Mouse (Mus musculus) CH12.LX (cell line): ENCODE results near the gene Ttll8. TPM values are rescaled to one million over a fixed set of nuclear protein-coding genes. Genes with fewer than 3 reads are reported as not detected.
A peak's percentile ranks its signal among the peaks of the same experiment; 100 is the strongest.

ENCODE experiments used
- DNase-seq: peaks from one replicate; pipeline ENCODE4 v3.0.0-alpha.2; 2013; ENCODE audit errors: extremely low read depth
- H3K27ac ChIP-seq: 2 replicates; pipeline ENCODE4 v1.5.1; 2012; ENCODE audit warnings: low read depth, mild to moderate bottlenecking, control low read depth, moderate library complexity; ENCODE audit not compliant: insufficient read depth
- H3K27me3 ChIP-seq: replicated peaks from 2 replicates; pipeline ENCODE3; 2012; ENCODE audit warnings: inconsistent platforms
- H3K36me3 ChIP-seq, 2 experiments: replicated peaks in 1 of 2; 2 replicates each; pipeline versions ENCODE3 to v1.6.1; 2012; ENCODE audit warnings: inconsistent platforms in 1 of 2, low read length in 1 of 2, mild to moderate bottlenecking in 1 of 2, mixed read lengths in 1 of 2, moderate library complexity in 1 of 2; ENCODE audit not compliant: control insufficient read depth in 1 of 2, insufficient read depth in 1 of 2
- H3K4me1 ChIP-seq, 2 experiments: 2 replicates each; pipeline ENCODE4 v1.6.1; 2012; ENCODE audit warnings: inconsistent platforms in 1 of 2, moderate library complexity in 1 of 2; ENCODE audit not compliant: insufficient read depth in 2 of 2, control insufficient read depth in 1 of 2
- H3K4me2 ChIP-seq: 2 replicates; pipeline ENCODE4 v1.6.1; 2012; ENCODE audit warnings: low read depth, mild to moderate bottlenecking, control low read depth; ENCODE audit not compliant: poor library complexity, insufficient read depth, severe bottlenecking
- H3K4me3 ChIP-seq, 3 experiments: fragments of 150-350 bp in 1 of 3; sonication (generic) in 1 of 3; replicated peaks in 1 of 3; 2 replicates each; pipeline versions ENCODE3 to v1.5.1; 2011 to 2012; ENCODE audit warnings: low read depth in 2 of 3, low read length in 2 of 3, mild to moderate bottlenecking in 2 of 3, moderate library complexity in 2 of 3, control low read depth in 1 of 3, improper control_type of control experiment in 1 of 3, inconsistent platforms in 1 of 3, mixed read lengths in 1 of 3; ENCODE audit not compliant: poor library complexity in 1 of 3
- H3K79me2 ChIP-seq: replicated peaks from 2 replicates; pipeline ENCODE4 v1.6.1; 2012; ENCODE audit warnings: mild to moderate bottlenecking, moderate library complexity; ENCODE audit not compliant: control insufficient read depth, poor library complexity, insufficient read depth, severe bottlenecking; ENCODE audit errors: extremely low read depth
- H3K9ac ChIP-seq: 2 replicates; pipeline ENCODE4 v1.6.1; 2012; ENCODE audit warnings: low read depth, mild to moderate bottlenecking, control low read depth, moderate library complexity; ENCODE audit not compliant: insufficient read depth
- H3K9me3 ChIP-seq: replicated peaks from 2 replicates; pipeline ENCODE3; 2012; ENCODE audit warnings: low read length, inconsistent platforms, mixed read lengths
- CHD1 ChIP-seq: IDR thresholded peaks from 2 replicates; pipeline ENCODE4 v1.6.1; 2012; ENCODE audit warnings: low read depth, low read length, improper control_type of control experiment, inconsistent platforms
- CHD2 ChIP-seq: IDR thresholded peaks from 2 replicates; pipeline ENCODE4 v1.6.1; 2011; ENCODE audit warnings: low read length, improper control_type of control experiment
- E2F4 ChIP-seq: IDR thresholded peaks from 2 replicates; pipeline ENCODE4 v1.6.1; 2011; ENCODE audit warnings: low read depth, low read length, improper control_type of control experiment; ENCODE audit not compliant: insufficient replicate concordance
- GABPA ChIP-seq: IDR thresholded peaks from 2 replicates; pipeline ENCODE4 v1.6.1; 2012; ENCODE audit warnings: low read depth, low read length, improper control_type of control experiment, inconsistent platforms; ENCODE audit not compliant: insufficient replicate concordance
- HCFC1 ChIP-seq: IDR thresholded peaks from 2 replicates; pipeline ENCODE4 v1.6.1; 2012; ENCODE audit warnings: low read depth, mild to moderate bottlenecking, inconsistent platforms, low read length, improper control_type of control experiment
- IRF4 ChIP-seq: IDR thresholded peaks from 2 replicates; pipeline ENCODE4 v1.6.1; 2014; ENCODE audit warnings: low read depth, mild to moderate bottlenecking, inconsistent platforms, low read length, improper control_type of control experiment
- MAFK ChIP-seq: IDR thresholded peaks from 2 replicates; pipeline ENCODE4 v1.6.1; 2011; ENCODE audit warnings: low read length, improper control_type of control experiment; ENCODE audit not compliant: insufficient replicate concordance
- MAZ ChIP-seq: IDR thresholded peaks from 2 replicates; pipeline ENCODE4 v1.6.1; 2012; ENCODE audit warnings: low read depth, mild to moderate bottlenecking, inconsistent platforms, low read length, improper control_type of control experiment, moderate library complexity
- MEF2A ChIP-seq: IDR thresholded peaks from 2 replicates; pipeline ENCODE4 v1.6.1; 2014; ENCODE audit warnings: low read depth, mild to moderate bottlenecking, inconsistent platforms, low read length, improper control_type of control experiment, borderline replicate concordance
- MXI1 ChIP-seq: IDR thresholded peaks from 2 replicates; pipeline ENCODE4 v1.6.1; 2011; ENCODE audit warnings: mild to moderate bottlenecking, low read depth, low read length, improper control_type of control experiment
- MYC ChIP-seq: IDR thresholded peaks from 2 replicates; pipeline ENCODE4 v1.6.1; 2011; ENCODE audit warnings: low read depth, mild to moderate bottlenecking, improper control_type of control experiment, low read length
- NELFE ChIP-seq: IDR thresholded peaks from 2 replicates; pipeline ENCODE4 v1.6.1; 2011; ENCODE audit warnings: low read depth, low read length, improper control_type of control experiment
- NRF1 ChIP-seq: IDR thresholded peaks from 2 replicates; pipeline ENCODE4 v1.6.1; 2014; ENCODE audit warnings: low read depth, mild to moderate bottlenecking, inconsistent platforms, low read length, improper control_type of control experiment, moderate library complexity
- POLR2A ChIP-seq: IDR thresholded peaks from 2 replicates; pipeline ENCODE4 v1.6.1; 2011; ENCODE audit warnings: low read depth, mild to moderate bottlenecking, improper control_type of control experiment, low read length
- POLR2AphosphoS2 ChIP-seq: IDR thresholded peaks from 2 replicates; pipeline ENCODE4 v1.6.1; 2011; ENCODE audit warnings: low read depth, low read length, improper control_type of control experiment
- RAD21 ChIP-seq: IDR thresholded peaks from 2 replicates; pipeline ENCODE4 v1.6.1; 2011; ENCODE audit warnings: low read depth, mild to moderate bottlenecking, low read length, improper control_type of control experiment, moderate library complexity
- RCOR1 ChIP-seq: conservative IDR thresholded peaks from 2 replicates; pipeline ENCODE4 v1.6.1; 2012; ENCODE audit warnings: low read depth, mild to moderate bottlenecking, inconsistent platforms, low read length, improper control_type of control experiment
- SIN3A ChIP-seq: IDR thresholded peaks from 2 replicates; pipeline ENCODE4 v1.6.1; 2012; ENCODE audit warnings: low read length, improper control_type of control experiment, inconsistent platforms
- SMC3 ChIP-seq: IDR thresholded peaks from 2 replicates; pipeline ENCODE4 v1.6.1; 2011; ENCODE audit warnings: low read depth, low read length, improper control_type of control experiment
- TCF12 ChIP-seq: IDR thresholded peaks from 2 replicates; pipeline ENCODE4 v1.6.1; 2014; ENCODE audit warnings: low read depth, mild to moderate bottlenecking, inconsistent platforms, low read length, improper control_type of control experiment
- USF1 ChIP-seq: IDR thresholded peaks from 2 replicates; pipeline ENCODE4 v1.6.1; 2014; ENCODE audit warnings: low read depth, mild to moderate bottlenecking, inconsistent platforms, low read length, improper control_type of control experiment
- ZC3H11A ChIP-seq: IDR thresholded peaks from 2 replicates; pipeline ENCODE4 v1.6.1; 2012; ENCODE audit warnings: low read depth, mild to moderate bottlenecking, inconsistent platforms, low read length, improper control_type of control experiment
- dilution Hi-C: fragments of 300-500 bp; cut with MboI; formaldehyde crosslinking; loops from 2 replicates; pipeline ENCODE4 v1.14.3; 2020; ENCODE audit warnings: low sequenced_read_pairs; ENCODE audit not compliant: extremely low pct_unique_long_range_greater_than_20kb, extremely low pct_ligation_motif_present
- in situ Hi-C: fragments of 300-500 bp; cut with MboI; formaldehyde crosslinking; loops from 3 replicates; pipeline ENCODE4 v1.14.3; 2019; ENCODE audit warnings: low sequenced_read_pairs, low pct_ligation_motif_present, low pct_unique_long_range_greater_than_20kb, mixed read lengths
- polyA plus RNA-seq: library from polyadenylated mRNA; unstranded; fragments of >175 nt; gene quantifications from 2 replicates; pipeline ENCODE4 v1.2.1, GENCODE M21; 2012; ENCODE audit warnings: low read depth; ENCODE audit not compliant: insufficient read length
- total RNA-seq, 2 experiments: library from RNA; depleted of rRNA; stranded (reverse); fragments of 300-350 nt in 1 of 2; fragments of >200 nt in 1 of 2; gene quantifications; 2 replicates each; pipeline ENCODE4 v1.2.3; 2012 to 2014

Gene Ttll8
- total and polyA plus RNA-seq, 3 experiments, result not detected

- H3K27ac ChIP-seq, result no peak overlapping the region
- H3K79me2 ChIP-seq, result no peaks in the 10 kb centered on the region
- no peak for DNase-seq
- H3K9me3 ChIP-seq, result no peaks in the 10 kb centered on the region
- H3K27me3 ChIP-seq, result peaks cover 80% of the 10 kb centered on the region
- no peaks in the 10 kb centered on the region for H3K36me3 ChIP-seq
- H3K9ac ChIP-seq, result no peak overlapping the region
- peaks cover 2 to 3% of the 10 kb centered on the region in 2 experiments; a peak in 1 of 4 replicates for H3K4me1 ChIP-seq
- dilution Hi-C loops, result no loop called here
- TF ChIP-seq NRF1 (no peak), CHD2 (0 out of 2 replicates have a peak, but pooled peaks have one; percentile 26), SIN3A (no peak), SMC3 (no peak), HCFC1 (no peak)
- TF ChIP-seq, all 38 proteins: peak for 1
- no peak overlapping the region for H3K4me3 ChIP-seq
- in situ Hi-C loops, result no loop called here
- no peak overlapping the region for H3K4me2 ChIP-seq
Measured at GRCm38 (mm10) chr15:88854969-88855830, 99.0 kb downstream of the Ttll8 start.

GRCm38 (mm10) chr15:88854119-88854968 is 99.9 kb downstream of the Ttll8 start:
- no peak for TF ChIP-seq MYC
- no peak for TF ChIP-seq POLR2AphosphoS2
- no peak for TF ChIP-seq MAZ
- TF ChIP-seq GABPA, result no peak
- no peaks in the 10 kb centered on the region for H3K9me3 ChIP-seq
- H3K9ac ChIP-seq, result no peak overlapping the region
- no peaks in the 10 kb centered on the region for H3K79me2 ChIP-seq
- no peak overlapping the region for H3K4me3 ChIP-seq
- no peaks in the 10 kb centered on the region for H3K36me3 ChIP-seq
- H3K27me3 ChIP-seq, result peaks cover 79% of the 10 kb centered on the region
- in situ Hi-C loops, result no loop called here
- no peak overlapping the region for H3K27ac ChIP-seq
- H3K4me2 ChIP-seq, result no peak overlapping the region
- no peak for DNase-seq
- H3K4me1 ChIP-seq, result peaks cover 2 to 3% of the 10 kb centered on the region in 2 experiments; a peak in 1 of 4 replicates
- dilution Hi-C loops, result no loop called here

- H3K9me3 ChIP-seq, result no peaks in the 10 kb centered on the region
- in situ Hi-C loops, result no loop called here
- no peak overlapping the region for H3K4me2 ChIP-seq
- H3K4me1 ChIP-seq, result peaks cover 2 to 3% of the 10 kb centered on the region in 2 experiments; a peak in 1 of 4 replicates
- DNase-seq, result no peak
- dilution Hi-C loops, result no loop called here
- H3K27ac ChIP-seq, result no peak overlapping the region
- H3K4me3 ChIP-seq, result no peak overlapping the region
- H3K9ac ChIP-seq, result no peak overlapping the region
- peaks cover 77% of the 10 kb centered on the region for H3K27me3 ChIP-seq
- no peaks in the 10 kb centered on the region for H3K36me3 ChIP-seq
- no peaks in the 10 kb centered on the region for H3K79me2 ChIP-seq
- TF ChIP-seq POLR2A, result no peak
- TF ChIP-seq MXI1, result no peak
- no peak for TF ChIP-seq ZC3H11A
- TF ChIP-seq SIN3A, result no peak
- TF ChIP-seq IRF4, result no peak
- TF ChIP-seq MAFK, result no peak
- TF ChIP-seq NRF1, result no peak
- TF ChIP-seq USF1, result no peak
- TF ChIP-seq MEF2A, result no peak
- no peak for TF ChIP-seq GABPA
- TF ChIP-seq E2F4, result no peak
- TF ChIP-seq TCF12, result no peak
- TF ChIP-seq HCFC1, result no peak
- no peak for TF ChIP-seq NELFE
- no peak for TF ChIP-seq CHD1
- no peak for TF ChIP-seq RAD21
- no peak for TF ChIP-seq RCOR1
Measured at GRCm38 (mm10) chr15:88853106-88853505, 101.1 kb downstream of the Ttll8 start.
